Mouse (Mus musculus) MEL-GATA-1-ER (cell line): ENCODE results near the gene Phf2.

ENCODE experiments used
- DNase-seq: peaks from one replicate; pipeline ENCODE4 v3.0.0-alpha.2; 2012; ENCODE audit warnings: low read depth; ENCODE audit errors: extremely low read depth

Gene Phf2

DNA sequence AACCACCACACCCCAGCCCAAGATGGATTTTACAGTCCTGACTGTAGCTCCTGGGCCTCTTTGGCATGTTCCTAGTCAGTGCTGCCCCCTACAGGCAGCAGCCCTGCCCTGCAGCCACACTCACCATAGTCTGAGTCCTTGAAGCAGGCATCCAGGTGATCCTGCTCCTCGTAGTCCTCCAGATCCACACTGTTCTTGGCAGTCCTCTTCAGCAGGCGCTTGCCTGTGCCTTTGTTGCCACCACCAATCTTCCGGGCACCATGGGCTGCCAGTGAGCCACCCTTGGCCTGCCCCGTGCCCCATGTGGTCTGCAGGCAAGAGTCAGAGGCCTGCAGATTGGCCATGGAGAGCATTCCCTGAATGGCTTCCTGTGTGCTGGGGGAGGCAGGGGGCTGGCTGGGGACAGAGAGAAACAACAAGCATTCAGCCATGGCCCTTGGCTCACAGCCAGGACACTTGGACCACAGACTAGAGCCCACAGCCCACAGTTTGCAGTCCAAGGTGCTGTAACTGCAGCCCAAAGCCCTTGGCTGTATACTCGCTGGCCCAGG is 63.4 kb downstream of the Phf2 start:
- peak; percentile 12 for DNase-seq

GRCm38 (mm10) chr13:48802181-48802580 is 68.7 kb downstream of the Phf2 start:
- DNase-seq, result no peak

DNA sequence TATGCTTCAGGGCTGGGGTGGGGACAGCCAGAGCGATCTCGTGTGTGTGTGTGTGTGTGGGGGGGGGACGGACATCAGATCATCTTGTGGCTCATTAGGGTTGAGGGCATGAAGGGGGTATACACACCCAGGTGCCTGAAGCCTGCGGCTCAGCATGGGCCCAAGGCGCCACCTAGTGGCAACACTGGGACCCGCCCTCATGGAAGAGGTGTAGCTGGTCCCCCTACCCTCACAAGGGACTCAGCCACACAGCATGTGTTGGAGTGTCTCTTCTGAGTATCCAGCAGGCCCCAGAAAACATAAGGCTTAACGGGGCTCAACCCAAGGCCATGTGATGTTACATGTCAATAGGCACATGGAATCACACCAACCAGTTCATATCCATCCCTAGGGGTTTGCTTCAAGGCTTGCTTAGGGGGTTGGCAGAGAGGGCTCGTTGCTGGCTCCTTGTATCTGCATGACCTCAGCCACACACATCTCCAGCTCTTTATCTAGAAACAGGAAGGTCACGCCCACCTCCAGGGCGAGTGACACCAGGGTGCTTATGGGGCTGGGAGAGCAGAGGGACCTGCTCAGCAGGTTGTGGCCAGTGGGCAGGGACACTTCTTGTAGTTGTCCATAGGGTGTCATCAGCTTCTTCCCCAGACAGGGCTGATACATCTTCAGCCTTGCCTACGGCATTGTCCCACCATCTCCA is 69.9 kb downstream of the Phf2 start:
- DNase-seq, result peak; percentile 28

DNA sequence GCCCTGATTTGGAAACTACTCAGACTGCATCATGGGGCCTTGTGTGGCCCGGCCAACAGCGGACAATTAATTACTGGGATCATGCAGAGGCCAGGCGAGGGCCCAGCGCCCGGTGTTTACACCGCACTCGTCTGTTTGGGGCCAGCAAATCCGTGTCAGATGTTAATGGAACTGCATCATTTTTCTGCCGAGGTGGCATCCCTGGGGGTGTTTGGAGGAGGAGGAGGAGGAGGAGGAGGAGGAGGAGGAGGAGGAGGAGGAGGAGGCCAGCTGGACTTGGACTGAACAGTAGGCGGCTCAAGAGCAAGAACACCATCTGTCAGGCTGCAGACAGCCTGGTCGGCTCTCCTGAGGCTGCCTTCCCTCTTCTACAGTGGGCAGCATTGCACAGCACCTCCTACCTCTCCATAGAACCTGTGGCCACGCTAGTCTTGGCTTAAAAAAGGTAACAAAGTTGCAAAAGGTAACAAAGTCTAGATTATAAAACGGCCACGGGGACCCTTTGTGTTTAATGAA is 72.6 kb downstream of the Phf2 start:
- DNase-seq, result no peak

DNA sequence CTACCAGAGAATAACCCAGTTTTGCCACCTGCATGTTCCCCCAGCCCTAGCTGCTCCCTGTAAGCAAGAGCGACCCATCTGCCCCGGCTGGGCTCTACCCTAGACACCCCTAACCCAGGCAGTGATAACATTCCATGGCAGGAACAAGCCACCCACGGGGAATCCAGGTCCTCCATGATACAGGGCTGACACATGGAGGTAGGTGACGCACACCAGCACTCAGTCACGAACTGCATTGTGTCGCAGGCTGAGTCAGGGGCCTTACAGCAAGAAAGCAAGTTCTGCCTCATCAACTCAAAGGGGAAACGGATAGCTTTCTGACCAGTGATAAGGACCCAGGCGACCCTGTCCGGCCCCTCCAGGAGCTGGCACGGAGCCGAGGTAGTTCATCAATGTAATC is 74.0 kb downstream of the Phf2 start:
- DNase-seq, result no peak

GRCm38 (mm10) chr13:48795711-48796110 is 75.2 kb downstream of the Phf2 start:
- no peak for DNase-seq

- DNase-seq, result no peak
These were observed 86.2 kb downstream of the Phf2 start for GRCm38 (mm10) chr13:48784594-48785298.

- DNase-seq, result no peak
These were observed 86.8 kb downstream of the Phf2 start for GRCm38 (mm10) chr13:48784151-48784550.

DNA sequence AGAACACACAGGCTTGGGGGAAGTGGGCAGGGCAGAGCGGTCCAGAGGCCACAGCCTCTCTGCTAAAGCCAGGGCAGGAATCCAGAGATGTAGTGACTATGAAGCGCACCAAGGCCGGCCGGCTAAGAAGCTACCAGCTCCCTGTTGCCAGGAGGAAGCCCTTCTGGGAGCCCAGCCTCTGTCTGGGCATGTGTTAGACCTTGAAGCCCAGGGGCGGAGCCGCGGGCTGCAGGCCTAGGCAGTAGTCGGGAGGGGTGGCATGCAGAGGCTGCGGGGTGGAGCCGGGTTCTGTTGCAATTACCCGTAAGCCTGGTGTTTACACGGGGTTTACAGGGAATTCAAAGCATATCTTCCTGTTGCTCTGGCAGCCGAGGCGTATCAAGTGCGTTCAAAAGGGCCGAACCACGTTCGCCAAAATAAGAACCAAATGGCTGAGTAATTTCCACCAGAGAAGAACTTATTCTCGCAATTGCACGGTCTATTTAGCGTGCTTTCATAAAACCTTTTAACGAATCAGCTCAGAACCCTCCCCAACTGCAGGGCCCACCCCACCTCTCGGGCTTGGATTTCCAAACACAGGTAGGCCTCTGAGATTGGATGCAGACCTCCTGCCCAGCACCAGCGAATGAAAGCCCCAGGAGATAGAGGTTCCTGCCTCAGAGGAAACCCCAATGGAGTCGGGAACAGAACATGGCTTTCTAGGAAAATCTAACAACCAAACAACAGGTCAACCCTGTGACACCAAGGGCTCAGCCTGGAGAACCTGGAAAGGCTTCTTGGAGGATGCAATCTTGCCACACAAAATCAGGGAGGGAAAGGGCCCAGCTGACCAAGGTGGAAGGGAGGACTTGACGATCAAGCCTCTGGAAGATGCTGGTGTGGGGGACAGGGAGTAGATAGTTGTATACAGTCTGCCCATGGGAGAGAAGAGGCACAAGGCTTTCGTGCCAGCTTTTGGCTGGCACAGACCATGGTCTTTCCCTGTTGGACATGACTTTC is 87.9 kb downstream of the Phf2 start:
- DNase-seq, result no peak

DNA sequence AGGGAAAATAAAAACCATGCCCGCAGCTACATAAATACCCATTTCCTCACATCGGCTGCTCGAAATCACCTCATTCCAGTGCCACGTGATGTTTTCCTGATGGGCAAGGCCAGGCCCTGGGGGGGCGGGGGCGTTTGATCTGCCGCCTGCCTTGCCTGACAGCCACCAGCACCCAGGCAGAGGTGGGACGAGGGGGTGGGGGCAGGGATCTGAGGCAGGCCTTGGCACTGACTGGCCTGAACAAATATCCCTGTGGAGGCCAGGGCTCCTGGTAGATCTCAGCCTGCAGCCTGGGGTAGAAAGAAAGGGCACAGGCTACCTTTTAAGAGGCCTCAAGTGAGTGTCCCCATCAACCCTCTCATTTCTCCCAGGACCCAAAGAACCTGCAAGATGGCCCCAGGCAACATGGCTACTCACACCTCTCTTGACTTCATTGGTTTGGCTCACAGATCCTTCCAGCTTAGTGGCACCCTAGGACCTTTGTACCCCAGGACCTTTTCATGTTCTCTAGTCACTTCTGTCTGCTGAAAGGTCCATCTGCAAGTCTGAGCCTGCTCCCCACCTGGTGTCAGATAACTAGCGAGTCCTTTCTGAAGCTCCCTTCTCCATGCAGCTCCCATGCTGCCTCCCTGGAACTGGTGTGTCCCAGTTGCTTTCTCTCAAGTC is 90.4 kb downstream of the Phf2 start:
- DNase-seq, result no peak

DNA sequence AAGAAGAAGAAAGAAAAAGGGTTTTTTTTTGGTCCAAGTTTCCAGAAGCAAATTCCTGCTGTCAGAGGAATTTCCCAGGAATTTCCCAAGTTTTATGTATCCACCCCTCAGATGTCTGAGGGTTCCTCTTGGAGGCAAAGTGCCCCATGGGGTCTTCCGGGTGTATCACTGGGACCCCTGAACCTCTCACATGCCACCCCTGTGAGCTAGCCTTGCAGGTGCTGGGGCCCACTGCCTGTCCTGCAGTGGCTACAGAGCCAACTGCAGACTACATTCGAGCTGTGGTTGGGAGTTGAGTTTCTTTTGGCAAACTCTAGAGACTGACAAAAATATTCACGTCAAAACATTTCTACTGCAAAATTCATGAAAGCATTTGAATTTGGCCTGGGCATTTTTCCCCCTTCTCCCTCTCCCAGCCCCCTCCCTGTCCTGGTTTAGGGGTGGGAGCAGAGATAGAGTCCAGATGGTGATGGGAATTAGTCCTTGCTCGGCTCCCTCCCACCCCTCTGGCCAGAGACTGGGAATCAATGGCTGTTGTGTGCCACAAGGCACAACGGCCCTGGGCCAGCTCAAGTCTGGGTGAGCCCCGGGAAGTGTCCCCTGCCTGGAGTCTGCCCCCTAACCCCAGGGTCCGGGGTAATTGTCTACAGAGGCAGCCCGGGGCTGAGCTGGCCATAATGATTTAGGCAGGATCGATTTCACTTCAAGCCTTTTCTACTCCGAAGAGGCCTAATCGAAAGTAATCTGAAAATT is 91.2 kb downstream of the Phf2 start:
- DNase-seq, result no peak

DNA sequence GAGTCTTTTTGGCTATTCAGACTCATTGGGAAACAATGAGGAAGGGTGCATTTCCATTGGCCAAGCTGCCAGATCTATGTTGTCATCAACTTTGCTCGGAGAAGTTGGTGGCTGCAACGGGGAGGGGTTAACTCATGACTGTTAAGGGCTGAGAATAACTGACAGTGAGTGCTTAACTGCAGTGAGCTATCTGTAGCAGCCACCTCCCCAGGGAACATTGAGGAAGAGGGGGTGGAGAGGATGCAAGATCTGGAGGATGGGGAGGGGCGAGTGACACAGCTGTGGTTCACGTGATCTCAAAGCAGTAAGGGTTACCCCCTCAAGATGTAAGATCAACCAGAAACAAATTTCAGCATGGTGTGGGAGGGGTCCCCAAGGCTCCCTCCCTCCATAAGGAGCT is 92.8 kb downstream of the Phf2 start:
- DNase-seq, result peak; percentile 39

DNA sequence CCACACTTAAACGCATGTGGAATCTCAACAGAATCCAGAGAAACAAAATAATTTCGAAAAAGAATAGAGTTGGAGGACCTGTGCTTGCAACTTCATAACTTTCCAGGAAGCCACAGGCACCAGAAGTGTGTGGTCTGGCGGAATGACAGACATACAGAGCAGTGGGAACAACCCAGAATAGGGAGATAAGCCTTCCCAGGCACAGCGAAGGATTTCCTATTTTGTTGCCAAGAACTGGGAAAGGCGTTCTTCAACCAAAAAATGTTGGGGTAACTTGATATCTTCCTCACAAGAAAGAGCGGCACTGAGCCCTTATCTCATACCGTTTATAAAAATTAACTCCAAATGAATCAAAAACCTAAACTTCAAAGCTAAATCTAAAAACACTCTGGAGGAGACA is 96.4 kb downstream of the Phf2 start:
- no peak for DNase-seq

DNA sequence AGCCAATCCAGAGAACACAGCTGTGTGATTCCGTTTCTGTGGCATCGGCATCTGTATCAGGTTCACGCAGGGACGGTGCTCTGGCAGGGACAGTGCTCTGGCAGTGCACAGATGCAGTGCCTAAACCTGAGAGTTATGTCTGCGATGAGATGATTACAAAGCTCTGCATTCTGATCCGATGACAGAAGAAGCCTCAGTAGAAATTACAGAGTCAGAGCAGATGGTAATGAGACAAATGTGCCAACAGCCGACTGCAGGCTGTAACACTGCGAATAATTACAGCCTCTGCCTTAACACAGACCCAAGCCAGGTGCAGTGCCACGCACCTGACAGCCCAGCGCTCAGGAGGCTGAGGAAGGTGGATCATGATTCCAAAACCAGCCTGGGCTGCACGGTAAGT is 102.8 kb downstream of the Phf2 start:
- DNase-seq, result no peak

DNA sequence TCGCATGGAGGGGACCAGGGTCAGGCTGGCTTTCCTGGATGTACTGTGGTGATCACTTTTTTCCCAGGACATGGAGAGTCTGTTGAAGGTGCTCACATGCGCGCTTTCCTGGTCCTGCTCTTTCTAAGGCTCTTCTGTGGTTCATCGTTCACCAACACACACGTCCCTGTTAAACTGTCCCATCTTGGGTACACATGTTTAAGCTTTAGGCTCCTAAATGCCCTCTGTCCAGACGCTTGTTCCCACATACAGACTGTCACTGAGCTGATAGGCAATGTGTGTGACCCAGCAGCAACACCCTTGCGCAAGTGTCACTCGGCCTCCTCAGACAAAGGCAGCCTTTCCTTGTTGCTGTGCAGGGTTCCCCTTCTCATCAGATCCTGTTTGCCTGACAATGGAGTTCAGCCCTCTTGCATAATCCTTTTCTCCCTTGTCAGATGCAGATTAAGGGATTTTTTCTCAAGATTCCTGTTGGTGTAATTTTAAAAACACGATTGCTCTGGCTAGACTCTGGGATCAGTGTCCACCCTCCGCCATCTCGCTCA is 107.1 kb downstream of the Phf2 start:
- no peak for DNase-seq

GRCm38 (mm10) chr13:48760855-48761436 is 110.0 kb downstream of the Phf2 start:
- no peak for DNase-seq

DNA sequence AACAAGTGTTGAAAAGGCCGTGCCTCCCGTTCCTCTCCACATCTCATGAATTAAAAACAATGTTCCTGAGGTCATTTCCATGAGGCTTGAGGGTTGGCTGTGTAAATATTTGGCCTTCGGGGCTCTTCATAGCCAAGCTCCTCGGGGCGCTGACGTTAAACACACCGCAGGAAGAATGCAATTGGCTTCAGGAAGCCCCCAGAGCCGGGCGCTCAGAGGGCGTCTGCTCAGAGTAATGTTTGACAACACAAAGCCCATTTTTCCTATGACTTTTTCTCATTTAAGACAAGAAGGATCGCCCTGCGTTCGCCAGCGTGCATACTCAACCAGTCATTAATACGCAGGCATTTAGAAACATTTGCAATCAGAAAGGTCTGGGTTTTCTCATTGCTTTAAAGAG is 114.2 kb downstream of the Phf2 start:
- no peak for DNase-seq
